Mouse (Mus musculus): ENCODE results near the gene Tns3. TPM values are rescaled to one million over a fixed set of nuclear protein-coding genes. Genes with fewer than 3 reads are reported as not detected.

The Tns3 gene
- polyA plus RNA-seq, 1 experiment: 22.3 TPM

- no peak for DNase-seq (ENCODE audit: low spot score)
Measured at GRCm38 (mm10) chr11:8473616-8474015, 190.7 kb downstream of the Tns3 start.

GRCm38 (mm10) chr11:8472439-8472838 is 191.9 kb downstream of the Tns3 start:
- no peak for DNase-seq (ENCODE audit: low spot score)

DNA sequence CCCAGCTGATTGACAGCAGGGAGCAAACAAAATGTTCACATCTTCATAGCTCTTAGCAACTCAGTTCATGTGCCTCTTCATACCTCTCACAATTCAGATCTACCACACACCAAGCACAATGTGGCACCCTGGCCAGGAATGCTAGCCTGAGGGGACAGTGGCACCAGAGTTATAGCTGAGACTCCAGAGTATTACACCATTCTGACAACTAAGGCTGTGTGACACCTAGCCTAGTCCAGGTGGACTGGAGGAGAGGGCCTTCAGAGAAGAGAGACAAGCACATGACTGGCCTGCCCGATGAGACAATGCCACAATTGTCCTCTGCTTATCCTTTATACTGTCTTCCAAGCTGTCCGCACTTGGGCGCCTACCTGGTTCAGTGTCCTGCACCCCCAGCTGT is 192.8 kb downstream of the Tns3 start:
- no peak for DNase-seq (ENCODE audit: low spot score)

- no peak for DNase-seq (ENCODE audit: low spot score)
Measured at GRCm38 (mm10) chr11:8469537-8469936, 194.8 kb downstream of the Tns3 start.

- peak; percentile 51 for DNase-seq (ENCODE audit: low spot score)
Measured at GRCm38 (mm10) chr11:8468161-8469091, 195.9 kb downstream of the Tns3 start.

- DNase-seq (ENCODE audit: low spot score): no peak
Measured at GRCm38 (mm10) chr11:8467403-8468160, 196.8 kb downstream of the Tns3 start.

DNA sequence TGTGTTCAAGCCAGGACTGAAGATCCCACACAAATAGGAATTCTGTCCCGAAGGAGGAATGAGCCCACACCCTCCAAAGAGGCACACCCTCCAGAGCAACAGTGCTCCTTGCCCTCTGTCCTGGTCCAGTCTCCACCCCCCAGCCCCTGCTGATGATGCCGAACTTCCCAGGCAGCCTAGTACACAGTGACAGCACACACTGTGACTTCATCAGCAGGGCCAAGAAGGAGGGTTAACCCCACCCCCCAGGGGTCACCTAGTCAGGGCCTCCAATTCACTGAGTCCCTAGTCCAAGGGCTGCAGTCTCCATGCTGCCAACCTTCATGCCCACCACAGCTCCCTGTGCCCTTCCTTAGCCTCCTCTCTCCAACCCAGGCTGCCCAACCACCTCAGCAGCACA is 200.5 kb downstream of the Tns3 start:
- no peak for DNase-seq (ENCODE audit: low spot score)

GRCm38 (mm10) chr11:8462827-8463405 is 201.4 kb downstream of the Tns3 start:
- DNase-seq (ENCODE audit: low spot score): no peak

GRCm38 (mm10) chr11:8460835-8461234 is 203.5 kb downstream of the Tns3 start:
- DNase-seq (ENCODE audit: low spot score): no peak

GRCm38 (mm10) chr11:8457951-8458350 is 206.4 kb downstream of the Tns3 start:
- no peak for DNase-seq (ENCODE audit: low spot score)

DNA sequence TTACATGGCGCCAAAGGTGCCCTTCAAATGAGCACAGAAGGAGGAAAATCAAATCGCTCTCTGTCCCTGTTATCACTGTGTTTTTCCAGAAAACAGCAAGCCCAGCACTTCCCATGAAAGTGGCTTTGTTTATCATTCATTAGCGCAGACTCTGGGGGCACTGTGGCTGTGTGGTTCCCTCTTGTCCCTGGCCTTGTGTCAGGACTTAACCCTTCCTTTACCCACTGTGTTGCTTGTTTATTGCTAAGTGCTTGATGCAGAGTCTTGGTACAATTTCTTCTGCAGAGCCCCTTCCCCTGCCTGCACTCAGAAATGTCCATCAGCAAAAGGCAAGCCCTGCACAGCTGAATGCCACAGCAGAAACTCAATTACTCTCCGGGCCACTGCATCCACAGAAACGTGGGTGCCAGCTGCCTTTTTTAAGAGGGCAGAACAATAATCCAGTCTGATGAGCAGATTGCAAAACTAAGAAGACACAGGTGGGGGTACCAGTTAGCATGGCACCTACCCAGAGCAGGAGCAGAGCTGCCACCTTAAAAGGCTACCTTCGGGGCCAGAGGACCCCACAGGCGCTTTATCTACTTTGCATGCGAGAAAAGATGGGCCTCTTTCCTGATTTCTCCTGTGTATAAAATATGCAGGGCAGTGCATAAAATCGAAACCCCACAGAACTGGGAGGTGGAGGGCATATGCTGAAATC is 207.6 kb downstream of the Tns3 start:
- DNase-seq (ENCODE audit: low spot score): no peak

GRCm38 (mm10) chr11:8455650-8456049 is 208.7 kb downstream of the Tns3 start:
- no peak for DNase-seq (ENCODE audit: low spot score)

- no peak for DNase-seq (ENCODE audit: low spot score)
Measured at GRCm38 (mm10) chr11:8453252-8453651, 211.1 kb downstream of the Tns3 start.

DNA sequence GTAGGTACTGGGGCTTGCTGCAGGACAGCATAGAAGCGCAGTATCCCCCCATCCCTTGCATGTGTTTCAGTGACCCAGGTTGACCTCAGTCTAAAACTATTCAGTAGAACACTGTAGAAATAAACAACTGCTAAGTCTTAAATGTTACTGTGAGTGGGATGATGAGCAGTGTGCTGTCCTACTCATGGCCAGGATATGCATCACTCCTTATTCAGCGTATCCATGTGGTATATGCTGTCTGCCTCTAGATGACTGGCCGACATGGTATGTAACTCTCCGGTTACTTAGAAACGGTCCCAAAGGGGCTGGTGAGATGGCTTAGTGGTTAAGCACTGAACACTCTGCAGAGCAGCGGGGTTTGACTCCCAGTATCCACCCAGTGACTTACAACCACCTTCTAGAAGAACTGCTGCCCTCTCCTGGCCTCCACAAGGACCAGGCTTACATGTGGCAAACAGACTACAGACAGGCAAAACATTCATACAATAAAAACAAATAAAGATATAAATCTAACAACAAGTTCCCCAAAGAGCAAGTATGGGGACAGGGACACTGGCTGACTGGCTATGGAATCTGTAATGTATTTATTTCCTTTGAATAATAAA is 212.6 kb downstream of the Tns3 start:
- no peak for DNase-seq (ENCODE audit: low spot score)

- DNase-seq (ENCODE audit: low spot score): no peak
Measured at GRCm38 (mm10) chr11:8450540-8450939, 213.8 kb downstream of the Tns3 start.

DNA sequence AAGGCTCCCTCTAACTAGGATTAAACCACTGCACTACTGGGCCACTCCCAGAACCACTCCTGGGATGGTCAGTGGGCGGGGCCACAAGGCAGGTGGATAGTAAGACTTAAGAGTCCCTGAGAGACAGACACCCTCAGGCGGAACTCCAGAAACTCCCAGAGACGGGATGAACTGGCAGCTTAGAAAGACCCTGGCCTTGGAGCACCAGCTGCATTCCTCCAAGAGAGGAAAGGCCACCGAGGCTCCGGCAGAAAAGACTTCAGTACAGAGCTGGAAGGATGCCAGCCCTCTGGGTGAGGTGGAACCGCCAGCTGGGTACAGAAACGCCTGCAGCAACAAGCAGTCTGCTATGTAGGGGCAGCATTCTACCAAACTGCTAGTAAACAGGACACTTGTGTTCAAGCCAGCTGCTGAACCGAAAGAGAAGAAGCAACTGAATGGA is 218.4 kb downstream of the Tns3 start:
- DNase-seq (ENCODE audit: low spot score): peak; percentile 40

- no peak for DNase-seq (ENCODE audit: low spot score)
Measured at GRCm38 (mm10) chr11:8444759-8445422, 219.4 kb downstream of the Tns3 start.

GRCm38 (mm10) chr11:8443539-8444292 is 220.6 kb downstream of the Tns3 start:
- DNase-seq (ENCODE audit: low spot score): no peak

GRCm38 (mm10) chr11:8440706-8441105 is 223.6 kb downstream of the Tns3 start:
- DNase-seq (ENCODE audit: low spot score): no peak

DNA sequence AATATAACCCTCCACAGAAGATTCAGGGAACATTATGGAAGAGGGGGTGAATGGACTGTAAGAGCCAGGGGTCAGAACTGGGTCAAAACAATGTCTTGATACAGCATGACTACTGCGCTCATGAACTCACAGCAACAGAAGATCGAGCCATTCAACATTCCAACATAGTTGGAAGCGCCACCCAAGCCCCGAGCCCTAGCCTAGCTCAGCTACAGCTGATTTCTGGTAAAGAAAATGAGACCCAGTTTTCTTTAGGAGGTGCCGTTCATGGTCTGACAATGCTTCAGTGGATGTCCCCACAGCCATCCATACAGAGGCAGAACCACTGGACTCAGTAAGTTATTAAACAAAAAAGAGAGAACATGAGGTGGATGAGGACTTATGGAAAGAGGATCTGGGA is 224.1 kb downstream of the Tns3 start:
- no peak for DNase-seq (ENCODE audit: low spot score)

All from urinary bladder, adult 2 months (tissue).